Comparison of ENCODE assay signal across 7 mouse cellular contexts in genomic region chr2:150787234-150787771, GRCm38 (mm10). TPM values are rescaled to one million over a fixed set of nuclear protein-coding genes. Genes with fewer than 3 reads are reported as not detected.
DNase-seq lines count a peak whose midpoint lies in the region; ATAC-seq and TF ChIP-seq lines count a peak whose summit lies in the region.

No protein-coding gene starts in this region.

- peak overlapping the region; percentile 77 for H3K4me3 ChIP-seq in spleen, adult 2 months (ENCODE audit: extremely low read depth, insufficient read depth, insufficient read length)
- H3K4me3 ChIP-seq in liver, postnatal 0 days (ENCODE audit: low read depth, low read length) = peak overlapping the region; percentile 84
- H3K4me3 ChIP-seq in stomach, embryonic 16.5 days (replicated peaks; ENCODE audit: low read length) = peak overlapping the region; percentile 94

- H3K27me3 ChIP-seq in spleen, adult 2 months (ENCODE audit: control insufficient read depth, insufficient read depth, low read length) = no peaks in the 10 kb centered on the region
- H3K27me3 ChIP-seq in liver, postnatal 0 days (ENCODE audit: insufficient read depth, low read length) = no peaks in the 10 kb centered on the region
- no peaks in the 10 kb centered on the region for H3K27me3 ChIP-seq in stomach, embryonic 16.5 days (ENCODE audit: control insufficient read depth, insufficient read depth, low read length)

- 3% methylated on average over 21 of the region's 23 CpGs for WGBS in spleen, adult 2 months
- under 1% methylated on average over 23 of the region's 23 CpGs for WGBS in liver, postnatal 0 days (ENCODE audit: insufficient replicate concordance)
- under 1% methylated on average over 23 of the region's 23 CpGs for WGBS in stomach, embryonic 16.5 days

- peaks cover 2% of the 10 kb centered on the region; the same call in 1 of the 2 replicates for H3K4me1 ChIP-seq in spleen, adult 2 months (ENCODE audit: control insufficient read depth, insufficient read depth, insufficient read length)
- peaks cover 23% of the 10 kb centered on the region for H3K4me1 ChIP-seq in liver, postnatal 0 days (ENCODE audit: insufficient read depth)
- H3K4me1 ChIP-seq in stomach, embryonic 16.5 days (ENCODE audit: control insufficient read depth, insufficient read depth, low read length) = peaks cover 25% of the 10 kb centered on the region

- DNase-seq in spleen, adult 2 months (ENCODE audit: low read depth in 1 of 2, low spot score in 2 of 2) = peak in 1 of 2 experiments; percentile 13
- DNase-seq in spleen, postnatal 36 days (ENCODE audit: low spot score in 2 of 2) = no peak
- peak; percentile 22 to 29 for DNase-seq in cerebellum, postnatal 25 days
- peak; percentile 41 to 60 for DNase-seq in heart, postnatal 10 days
- peak; percentile 26 for DNase-seq in liver, postnatal 0 days
- no peak for DNase-seq in layer of hippocampus, postnatal 25 days (ENCODE audit: extremely low spot score in 1 of 2, low spot score in 1 of 2)

- TF ChIP-seq EP300 in liver, postnatal 0 days (IDR thresholded peaks at IDR 0.05; ENCODE audit: low read depth) = no peak

- peak overlapping the region; percentile 96 for H3K4me2 ChIP-seq in liver, postnatal 0 days (ENCODE audit: low read depth, low read length)
- H3K4me2 ChIP-seq in stomach, embryonic 16.5 days (ENCODE audit: low read depth, low read length) = peak overlapping the region; percentile 86

- no peak for ATAC-seq in liver, postnatal 0 days
- no peak; the same call in 1 of the 2 replicates for ATAC-seq in stomach, embryonic 16.5 days (ENCODE audit: insufficient read depth, low FRiP score)

- H3K36me3 ChIP-seq in spleen, adult 2 months (ENCODE audit: control insufficient read depth, insufficient read depth, low read length) = peaks cover under 1% of the 10 kb centered on the region; the same call in 1 of the 2 replicates
- no peaks in the 10 kb centered on the region for H3K36me3 ChIP-seq in liver, postnatal 0 days (replicated peaks; ENCODE audit: insufficient read depth, low read length)
- H3K36me3 ChIP-seq in stomach, embryonic 16.5 days (ENCODE audit: control insufficient read depth, insufficient read depth, low read length) = no peaks in the 10 kb centered on the region

- no peak for TF ChIP-seq CTCF in spleen, adult 2 months (IDR thresholded peaks at IDR 0.05; ENCODE audit: extremely low read depth, insufficient read depth, insufficient read length, insufficient replicate concordance)
- no peak for TF ChIP-seq CTCF in liver, postnatal 0 days (IDR thresholded peaks at IDR 0.05; ENCODE audit: low read depth)

- no peak overlapping the region for H3K27ac ChIP-seq in spleen, adult 2 months (ENCODE audit: insufficient read depth, low read length)
- 0 out of 2 replicates have a peak overlapping the region, but pooled peaks have one; percentile 26 for H3K27ac ChIP-seq in liver, postnatal 0 days (ENCODE audit: low read depth)
- H3K27ac ChIP-seq in stomach, embryonic 16.5 days (ENCODE audit: low read length) = peak overlapping the region; percentile 92

- intact Hi-C loops in heart, postnatal 10 days (cut with DNase I) = loop anchor here (5.0 kb wide), 2 partner anchors 35 to 180 kb away; partner anchors contain the start of gene Apmap

- H3K9ac ChIP-seq in liver, postnatal 0 days (replicated peaks) = peak overlapping the region; percentile 65
- H3K9ac ChIP-seq in stomach, embryonic 16.5 days (ENCODE audit: low read length) = peak overlapping the region; percentile 81

- H3K9me3 ChIP-seq in liver, postnatal 0 days (ENCODE audit: low read length) = no peaks in the 10 kb centered on the region
- no peaks in the 10 kb centered on the region for H3K9me3 ChIP-seq in stomach, embryonic 16.5 days (replicated peaks; ENCODE audit: control insufficient read depth, low read length)

- TF ChIP-seq POLR2A in spleen, adult 2 months (IDR thresholded peaks at IDR 0.05; ENCODE audit: low read depth, low read length) = no peak

RNA-seq across cellular contexts. Expression of gene Pygb, which starts 0.8 kb away (rescaled TPM):
- 25.7 and 28.9 TPM in 2 replicates for polyA plus RNA-seq in spleen, adult 2 months (2012; rRNA removed)
- total RNA-seq in heart, postnatal 10 days (2021) = 100 to 1,000 TPM; 374 to 404 TPM
- 13.6 and 15.3 TPM in 2 replicates for polyA plus RNA-seq in liver, postnatal 0 days (2015; fragmentation: Nextera tagmentation; extraction: Ambion mirVana)
- polyA plus RNA-seq in stomach, embryonic 16.5 days (2015; fragmentation: Nextera tagmentation; extraction: Ambion mirVana) = 122 and 142 TPM in 2 replicates
- 100 to 1,000 TPM; 172 to 203 TPM for total RNA-seq in layer of hippocampus, postnatal 25 days (2021)

RNA-seq across cellular contexts. Expression of gene Entpd6, which starts 38.5 kb away (rescaled TPM):
- 26.3 and 31.7 TPM in 2 replicates for polyA plus RNA-seq in spleen, adult 2 months (2012; rRNA removed)
- total RNA-seq in heart, postnatal 10 days (2021) = 10 to 100 TPM; 15.2 to 16.1 TPM
- 9.2 and 9.9 TPM in 2 replicates for polyA plus RNA-seq in liver, postnatal 0 days (2015; fragmentation: Nextera tagmentation; extraction: Ambion mirVana)
- polyA plus RNA-seq in stomach, embryonic 16.5 days (2015; fragmentation: Nextera tagmentation; extraction: Ambion mirVana) = 29.7 and 33.0 TPM in 2 replicates
- total RNA-seq in layer of hippocampus, postnatal 25 days (2021) = 10 to 100 TPM; 65.9 to 70.6 TPM

Comparison
In these comparisons a context has a peak if more than half of its experiments do, and no peak if none do; other contexts are left out.
1. DNase-seq: peak in cerebellum, postnatal 25 days (2 of 2), heart, postnatal 10 days (2 of 2) and liver, postnatal 0 days (single experiment); none in spleen, postnatal 36 days (0 of 2) and layer of hippocampus, postnatal 25 days (0 of 2).
2. Peak in every context shown above with its lines, with median percentiles within 50 percentile points of each other: H3K4me3 ChIP-seq.